30 mouse cellular contexts compared by ENCODE assay signal in the genomic region with DNA sequence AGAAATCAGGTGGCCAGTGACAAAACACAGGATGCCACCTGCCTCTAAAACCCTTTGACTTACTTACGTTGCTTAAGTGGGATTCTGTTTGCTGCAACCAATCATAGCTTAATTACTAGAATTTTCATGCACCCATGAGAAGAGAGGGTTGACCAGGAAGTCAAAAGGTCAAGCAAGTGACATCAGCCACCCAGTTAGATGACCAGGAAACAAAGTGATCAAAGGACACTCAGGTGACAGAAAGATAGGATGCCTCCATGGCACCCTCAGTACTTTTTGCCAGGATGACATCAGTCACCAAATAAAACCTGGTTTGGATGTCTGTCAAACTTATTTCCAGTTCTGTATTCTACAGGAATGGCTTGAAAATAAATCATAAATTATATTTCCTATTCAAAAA. TPM values are rescaled to one million over a fixed set of nuclear protein-coding genes. Genes with fewer than 3 reads are reported as not detected.
"Had no signal": no experiment of that assay in that cellular context is flagged by ENCODE, and none has a peak within 500 bp of the region (broad histone marks: within the 10 kb centered on the region; RNA-seq: fewer than 3 reads in every experiment).

No protein-coding gene starts in this region.

- H3K27ac ChIP-seq: left cerebral cortex, adult 2 months; limb, embryonic 10.5 days; limb, embryonic 12.5 days; limb, embryonic 13.5 days; limb, embryonic 15.5 days; liver, embryonic 12.5 days; liver, embryonic 13.5 days; liver, embryonic 14.5 days; liver, embryonic 15.5 days; lung, embryonic 15.5 days; macrophage; midbrain, embryonic 10.5 days; midbrain, embryonic 12.5 days; midbrain, embryonic 13.5 days; midbrain, embryonic 15.5 days; neural tube, embryonic 12.5 days had no signal

- H3K27me3 ChIP-seq: limb, embryonic 12.5 days; limb, embryonic 13.5 days; limb, embryonic 15.5 days; liver, embryonic 12.5 days; liver, embryonic 13.5 days; liver, embryonic 15.5 days; lung, embryonic 15.5 days; megakaryocyte, embryonic 14.5 days; midbrain, embryonic 12.5 days; midbrain, embryonic 13.5 days; midbrain, embryonic 15.5 days; neural tube, embryonic 12.5 days had no signal

- H3K4me3 ChIP-seq: left cerebral cortex, adult 2 months; limb, embryonic 10.5 days; limb, embryonic 12.5 days; limb, embryonic 13.5 days; limb, embryonic 15.5 days; liver, embryonic 12.5 days; liver, embryonic 13.5 days; liver, embryonic 15.5 days; lung, embryonic 15.5 days; megakaryocyte, embryonic 14.5 days; midbrain, embryonic 10.5 days; midbrain, embryonic 12.5 days; midbrain, embryonic 13.5 days; midbrain, embryonic 15.5 days; myocyte; neural tube, embryonic 12.5 days had no signal

- DNase-seq: left cerebral cortex, postnatal 4 days; liver, embryonic 13.5 days; liver, postnatal 0 days; lung, adult 18-20 months; lung, adult 2 months; lung, embryonic 14.5 days; lung, postnatal 10 days; lung, postnatal 14 days; lung, postnatal 36 days; lung, postnatal 4 days; midbrain, embryonic 14.5 days had no signal

- H3K9ac ChIP-seq: limb, embryonic 12.5 days; limb, embryonic 13.5 days; limb, embryonic 15.5 days; liver, embryonic 12.5 days; liver, embryonic 13.5 days; liver, embryonic 14.5 days; liver, embryonic 15.5 days; liver, postnatal 0 days; lung, embryonic 14.5 days; lung, embryonic 15.5 days; midbrain, embryonic 12.5 days; midbrain, embryonic 13.5 days; midbrain, embryonic 15.5 days; neural tube, embryonic 12.5 days had no signal

- H3K4me1 ChIP-seq: liver, embryonic 15.5 days; midbrain, embryonic 10.5 days; midbrain, embryonic 13.5 days; midbrain, embryonic 15.5 days; neural tube, embryonic 12.5 days had no signal

- H3K36me3 ChIP-seq: limb, embryonic 15.5 days; liver, embryonic 13.5 days; liver, embryonic 15.5 days; neural tube, embryonic 12.5 days had no signal

RNA-seq across cellular contexts. Expression of a gene that starts 49.3 kb away (rescaled TPM):
- total RNA-seq: megakaryocyte progenitor cell, adult 5-6 weeks; megakaryocyte-erythroid progenitor cell, adult 5-6 weeks had no signal
